Mouse (Mus musculus): ENCODE results near the gene Prkn.

DNA sequence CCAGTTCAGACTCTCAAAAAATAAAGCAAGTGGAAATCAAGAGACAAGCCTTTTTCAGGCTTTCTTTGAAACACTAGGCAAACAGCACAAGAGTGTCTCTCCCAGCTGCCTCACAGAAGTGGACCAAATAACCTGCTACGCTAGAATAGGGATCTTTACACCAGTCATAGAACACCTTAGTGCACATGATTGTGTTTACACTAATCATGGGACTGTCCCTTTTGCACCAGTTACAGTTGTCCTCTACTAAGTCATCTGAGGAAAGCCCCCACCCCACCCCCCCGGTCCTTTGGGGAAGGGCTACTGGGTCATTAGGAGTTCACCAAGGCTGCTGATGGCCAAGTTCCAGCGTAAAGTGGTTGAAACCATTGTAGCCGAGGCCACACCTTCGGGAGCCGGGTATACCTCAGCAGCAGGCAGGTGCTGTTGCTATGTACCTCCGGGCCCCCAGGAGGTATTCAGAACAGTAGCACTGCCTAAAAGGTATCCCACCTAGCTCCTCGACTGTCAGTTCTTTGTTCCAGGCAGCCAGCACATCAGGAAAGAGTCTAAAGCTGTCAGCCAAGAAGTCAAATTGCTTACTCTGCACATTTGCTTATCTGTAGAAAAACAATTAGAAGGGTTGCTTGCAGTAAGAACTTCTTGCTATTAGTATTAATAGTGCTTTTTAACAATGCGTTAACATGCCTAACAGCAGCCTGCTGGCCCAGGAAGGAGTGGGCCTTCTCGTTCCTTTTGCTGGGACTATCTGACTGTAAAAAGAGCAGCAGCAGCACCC, 1192.0 kb downstream of the Prkn start:
- TF ChIP-seq CTCF (IDR thresholded peaks at IDR 0.05; ENCODE audit: low read depth) = no peak
- no peak for TF ChIP-seq EP300 (IDR thresholded peaks at IDR 0.05; ENCODE audit: low read depth)
